Mouse (Mus musculus) c-Kit-positive CD71-negative TER-119-negative erythroid progenitor cells, embryonic 14.5 days (primary cell): Measurements from ENCODE around the gene Sdk1.
"Not testable (repeated sequence)": the region's sequence is repeated elsewhere in the genome, so short reads cannot be mapped to it uniquely, and the experiment has no call there.

Source experiments
- DNase-seq: peaks from one replicate; pipeline ENCODE4 v3.0.0-alpha.2; 2013; ENCODE audit warnings: low read depth

Gene Sdk1

GRCm38 (mm10) chr5:141637054-141637453 lies 395.8 kb downstream of the Sdk1 start:
- not testable (repeated sequence) for DNase-seq

- no peak for DNase-seq
Measured at GRCm38 (mm10) chr5:141645671-141646070, 404.4 kb downstream of the Sdk1 start.

GRCm38 (mm10) chr5:141646621-141647020 lies 405.3 kb downstream of the Sdk1 start:
- DNase-seq = no peak

DNA sequence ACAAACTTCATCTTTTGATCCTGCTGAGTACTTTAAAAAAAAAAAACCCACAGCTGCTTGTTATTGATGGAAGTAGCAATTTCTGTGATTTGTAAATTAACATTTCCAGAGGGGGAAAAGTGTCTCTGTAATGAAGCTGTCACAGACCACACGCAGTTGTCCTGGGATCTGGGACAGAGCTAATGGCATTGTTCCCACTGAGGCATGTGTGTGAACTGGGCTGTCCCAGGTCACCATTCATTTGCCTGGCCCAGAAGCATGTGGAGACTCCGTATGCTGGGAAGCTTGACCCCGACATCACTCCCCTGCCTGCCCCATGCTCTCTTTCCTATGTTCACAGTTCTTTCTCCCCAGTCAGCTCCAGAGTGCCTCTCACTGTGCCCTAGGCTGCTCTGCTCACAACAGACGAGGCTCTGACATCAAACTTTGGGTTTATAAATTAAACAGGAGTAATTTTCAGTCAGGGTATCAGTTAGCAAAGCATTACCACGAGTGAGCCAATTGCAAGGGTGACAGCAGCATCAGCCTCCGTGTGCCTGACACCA lies 408.6 kb downstream of the Sdk1 start:
- DNase-seq = no peak

DNA sequence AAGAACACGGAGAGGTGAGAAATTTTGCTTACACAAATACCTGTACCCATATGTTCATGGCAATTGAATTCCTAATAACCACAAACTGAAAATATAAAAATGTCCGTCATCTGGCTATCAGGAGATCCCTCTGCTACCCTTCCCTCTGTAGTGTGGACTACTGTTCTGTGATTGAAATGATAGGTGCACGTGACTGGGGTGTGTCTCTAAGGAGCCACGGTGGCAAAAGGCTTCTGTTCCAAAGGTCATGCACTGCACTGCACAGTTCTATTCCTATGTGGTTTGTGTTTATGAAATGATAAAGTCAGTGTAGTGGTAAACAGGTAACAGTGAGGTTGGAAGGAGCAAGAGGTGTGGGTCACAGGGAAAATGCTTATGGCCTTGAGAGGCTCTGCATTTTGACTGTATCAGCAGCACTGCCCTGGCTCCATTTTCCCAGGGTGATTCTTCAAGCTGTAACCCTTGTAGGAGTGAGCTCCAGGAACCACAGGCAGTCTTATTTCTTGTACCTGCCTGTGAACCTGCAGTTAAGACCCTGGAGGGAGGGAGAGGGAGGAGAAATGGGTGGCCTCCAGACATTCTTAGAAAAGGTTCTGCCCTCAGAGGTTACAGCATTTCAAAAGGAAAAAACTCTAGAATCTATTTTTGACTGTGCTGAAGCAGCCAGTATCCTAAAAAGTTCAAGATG lies 410.5 kb downstream of the Sdk1 start:
- DNase-seq = no peak

DNA sequence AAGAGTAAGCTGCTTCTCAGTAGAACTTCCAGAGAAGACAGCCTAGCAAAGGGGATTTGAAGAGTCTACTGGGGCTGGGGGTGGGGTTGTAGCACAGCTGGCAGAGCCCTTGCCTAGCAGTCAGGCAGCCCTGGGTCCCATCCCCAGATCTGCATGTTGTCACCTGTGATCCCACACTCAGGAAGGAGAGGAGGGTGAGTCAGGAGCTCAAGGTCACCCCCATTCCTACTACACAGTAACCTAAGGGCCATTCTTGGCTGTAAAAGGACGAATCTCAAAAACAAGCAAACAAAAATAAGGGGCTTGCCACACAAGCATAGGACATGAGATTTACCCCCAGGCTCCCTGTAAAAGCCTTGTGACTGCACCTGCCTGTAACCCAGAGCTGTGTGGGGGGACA lies 435.1 kb downstream of the Sdk1 start:
- DNase-seq = no peak

- DNase-seq = no peak
Measured at GRCm38 (mm10) chr5:141677034-141677433, 435.7 kb downstream of the Sdk1 start.

- DNase-seq = no peak
Measured at GRCm38 (mm10) chr5:141677841-141678240, 436.6 kb downstream of the Sdk1 start.

DNA sequence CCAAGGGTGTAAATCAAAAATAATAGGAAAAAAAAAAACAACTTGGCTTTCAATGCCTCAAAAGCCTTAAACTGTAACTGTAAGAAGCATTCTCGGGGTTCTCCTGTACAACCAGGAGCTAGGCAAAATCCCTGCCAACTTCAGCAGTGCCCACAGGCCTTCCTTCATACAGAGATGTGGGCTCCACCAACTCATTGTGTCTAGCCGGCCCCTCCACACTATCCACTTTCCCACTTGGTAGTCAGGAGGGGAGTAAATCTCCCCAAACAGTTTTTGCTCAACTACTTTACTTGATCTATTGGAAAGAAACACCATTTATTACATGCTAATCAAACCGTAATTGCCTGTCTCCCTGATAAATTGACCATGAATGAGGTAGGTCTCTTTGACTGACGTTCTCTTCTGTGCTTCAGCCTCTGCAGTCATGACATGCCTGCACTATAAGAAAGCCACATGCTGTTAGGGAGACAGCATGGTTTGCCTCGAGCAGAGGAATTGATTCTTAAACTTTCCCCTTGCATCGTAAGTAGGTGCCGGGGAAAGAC lies 445.7 kb downstream of the Sdk1 start:
- no peak for DNase-seq

DNA sequence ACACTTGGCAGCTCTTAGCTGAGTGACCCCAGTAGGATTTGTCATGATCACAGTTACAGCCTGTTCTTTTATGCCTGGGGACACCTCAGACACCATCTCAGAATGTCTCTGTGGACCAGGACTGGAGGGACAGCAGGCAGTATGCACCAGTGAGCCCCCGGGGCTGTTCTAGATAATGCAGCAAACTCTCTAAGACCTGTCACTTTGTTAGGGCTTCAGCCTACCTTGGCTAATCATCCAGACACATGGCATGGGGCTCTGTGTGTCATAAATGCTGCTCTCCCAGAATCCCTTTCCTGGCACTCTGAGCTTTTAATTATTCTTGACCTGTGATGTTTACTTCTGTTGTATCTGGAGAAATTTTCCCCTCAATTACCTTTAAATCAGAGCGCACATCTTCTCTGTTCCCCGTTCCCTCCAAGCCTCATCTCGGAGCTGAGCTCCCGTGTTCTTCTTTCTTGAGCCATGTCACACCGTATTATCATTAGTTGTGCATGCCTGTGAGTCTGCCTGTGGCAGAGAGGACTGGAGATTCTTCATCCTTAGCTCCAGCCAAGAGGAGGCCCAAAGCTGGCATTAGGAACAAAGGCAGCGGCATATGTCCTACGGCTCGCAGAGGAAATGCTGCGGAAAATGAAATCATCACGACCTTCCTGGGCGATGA lies 448.3 kb downstream of the Sdk1 start:
- DNase-seq = no peak

DNA sequence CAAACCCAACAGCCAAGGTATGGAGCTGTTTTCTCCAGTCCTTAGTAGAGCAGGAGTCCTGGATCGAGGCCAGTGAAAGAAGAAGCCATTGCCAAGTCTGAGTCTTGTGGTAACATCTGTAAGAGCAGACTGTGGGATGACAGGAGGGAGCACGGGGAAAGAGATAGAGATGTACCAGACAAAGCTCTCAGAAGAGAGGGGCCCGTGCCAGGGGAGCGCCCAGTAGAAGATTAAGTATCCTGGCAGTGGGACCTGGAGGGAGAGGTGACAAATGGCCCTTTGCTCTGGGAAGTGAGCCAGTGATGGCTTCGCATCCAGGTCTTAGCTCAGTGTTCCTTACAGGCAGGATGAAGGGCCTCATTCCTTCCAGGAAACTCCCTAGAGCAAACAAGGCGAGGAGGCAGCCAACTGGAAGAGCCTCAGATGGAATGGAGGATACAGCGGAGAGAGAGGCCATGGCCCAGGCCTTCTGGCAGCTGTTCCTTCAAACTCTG lies 450.2 kb downstream of the Sdk1 start:
- DNase-seq = no peak

- DNase-seq = no peak
Measured at GRCm38 (mm10) chr5:141693716-141694115, 452.4 kb downstream of the Sdk1 start.

- DNase-seq = no peak
Measured at GRCm38 (mm10) chr5:141694901-141695300, 453.6 kb downstream of the Sdk1 start.

DNA sequence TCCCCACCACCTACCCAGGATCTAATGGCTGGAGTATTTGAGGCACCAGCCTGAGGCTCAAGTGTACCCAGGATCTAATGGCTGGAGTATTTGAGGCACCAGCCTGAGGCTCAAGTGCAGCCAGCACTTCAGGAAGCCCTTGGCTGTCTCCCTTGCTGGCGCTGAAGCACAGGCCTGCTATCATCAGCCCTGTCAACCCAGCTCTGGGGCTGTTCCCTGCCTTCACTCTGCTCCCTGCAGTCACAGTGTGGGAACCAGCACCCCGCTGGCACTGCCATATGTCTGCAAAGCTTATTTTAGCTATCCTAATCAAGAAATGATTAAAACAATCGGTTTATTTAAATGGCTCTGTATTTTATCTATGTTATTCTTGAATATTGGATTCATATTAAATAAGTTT lies 457.1 kb downstream of the Sdk1 start:
- no peak for DNase-seq

- DNase-seq = no peak
Measured at GRCm38 (mm10) chr5:141720751-141721150, 479.5 kb downstream of the Sdk1 start.

- DNase-seq = no peak
Measured at GRCm38 (mm10) chr5:141727968-141728367, 486.7 kb downstream of the Sdk1 start.

DNA sequence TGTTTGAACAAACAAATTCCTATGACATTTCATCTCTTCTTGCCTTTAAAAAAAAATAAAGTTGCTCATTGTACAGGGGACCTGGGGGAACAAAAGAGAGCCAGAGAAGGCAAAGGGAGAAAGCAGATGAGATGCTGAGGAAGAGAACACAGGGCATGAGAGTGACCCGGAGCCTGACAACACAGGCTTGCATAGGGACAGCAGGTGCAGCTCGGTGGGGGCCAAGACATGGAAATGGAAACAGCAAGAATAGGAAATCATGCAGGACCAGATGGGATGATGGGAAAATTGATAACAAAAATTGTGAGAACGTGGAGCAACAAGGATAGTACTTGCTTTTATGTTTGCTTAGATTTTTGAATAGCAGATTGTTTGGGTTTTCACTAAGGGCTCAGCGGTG lies 488.7 kb downstream of the Sdk1 start:
- DNase-seq = no peak

- DNase-seq = no peak
Measured at GRCm38 (mm10) chr5:141738725-141739124, 497.4 kb downstream of the Sdk1 start.

- DNase-seq = no peak
Measured at GRCm38 (mm10) chr5:141748793-141749192, 507.5 kb downstream of the Sdk1 start.

DNA sequence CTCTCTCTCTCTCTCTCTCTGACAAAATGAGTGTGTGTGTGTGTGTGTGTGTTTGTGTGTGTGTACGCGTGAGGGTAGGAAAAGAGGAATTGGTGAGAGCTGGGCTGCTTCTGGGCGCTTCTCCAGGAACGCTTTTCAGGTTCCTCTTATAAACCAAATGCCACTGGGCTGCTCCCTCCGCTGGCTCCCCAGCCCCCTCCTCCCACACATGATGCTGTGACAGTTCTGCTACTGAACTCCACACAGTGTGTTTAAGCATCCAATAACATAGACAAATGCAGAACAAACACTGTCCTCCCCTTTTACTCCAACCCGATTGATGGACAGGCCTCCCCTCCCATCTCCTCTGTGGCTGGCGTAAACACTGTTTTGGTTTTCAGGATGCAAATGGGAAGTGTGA lies 513.0 kb downstream of the Sdk1 start:
- DNase-seq = no peak

DNA sequence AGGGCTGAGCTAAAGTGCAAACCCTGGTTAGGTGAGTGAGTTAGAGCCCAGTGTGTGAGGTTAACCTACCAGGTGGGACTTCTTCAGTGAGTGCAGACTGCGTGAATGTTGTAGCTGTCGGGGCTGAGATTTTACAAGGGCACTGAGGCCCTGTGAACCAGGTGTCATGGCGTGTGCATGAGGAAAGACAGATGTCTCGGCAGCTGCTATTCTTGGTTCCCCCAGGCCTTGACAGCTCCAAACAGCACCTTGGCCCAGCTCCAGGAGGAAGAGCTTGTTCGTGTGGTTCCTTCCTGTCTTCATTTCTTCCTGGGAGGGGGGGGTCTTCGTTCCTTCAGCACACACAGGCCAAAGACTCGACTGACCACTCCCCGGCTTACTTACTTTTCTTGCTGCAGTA lies 517.6 kb downstream of the Sdk1 start:
- DNase-seq = no peak

DNA sequence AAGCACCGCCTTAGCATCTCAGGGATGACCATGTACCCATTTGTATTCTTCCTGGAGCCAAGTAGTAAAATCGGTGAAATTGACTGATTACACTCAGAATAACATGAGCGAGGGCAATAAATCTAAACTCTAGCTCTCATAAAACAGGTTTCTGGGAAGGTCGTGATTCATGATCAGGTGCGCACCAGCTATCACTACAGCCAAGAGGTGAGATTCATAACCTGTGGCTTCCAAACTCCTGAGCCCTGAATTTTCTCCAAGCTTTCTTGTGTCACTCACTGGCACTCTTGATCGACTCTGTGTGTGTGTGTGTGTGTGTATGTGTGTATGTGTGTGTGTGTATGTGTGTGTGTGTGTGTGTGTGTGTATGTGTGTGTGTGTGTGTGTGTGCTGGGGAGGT lies 522.8 kb downstream of the Sdk1 start:
- DNase-seq = no peak
